Mouse (Mus musculus): Measurements from ENCODE around the gene Dnase1. TPM values are rescaled to one million over a fixed set of nuclear protein-coding genes. Genes with fewer than 3 reads are reported as not detected.
"Not testable (repeated sequence)": the region's sequence is repeated elsewhere in the genome, so short reads cannot be mapped to it uniquely, and the experiment has no call there.

Gene Dnase1
- 1 to 10 TPM; 3.4 to 4.5 TPM for polyA plus RNA-seq (2017; shearing (Covaris generic))

DNA sequence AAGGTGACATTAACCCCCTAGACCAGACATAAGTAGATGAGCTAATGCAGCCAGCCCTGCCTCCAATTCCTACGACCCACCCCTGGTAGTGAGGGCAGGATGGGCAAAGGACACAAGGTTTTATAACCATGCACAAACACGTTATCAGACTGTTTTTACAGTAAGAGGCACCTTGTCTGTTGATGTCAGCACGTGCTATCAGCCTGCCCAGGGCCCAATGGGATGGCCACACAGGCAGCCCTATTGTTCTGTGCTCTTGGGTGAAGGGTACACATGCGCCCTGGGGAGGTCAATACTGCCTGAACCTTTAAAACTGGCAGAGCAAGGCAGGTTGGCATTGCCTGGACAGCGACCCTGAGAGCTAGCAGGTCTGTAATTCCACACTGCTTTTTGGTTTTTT is at the start of gene Dnase1:
Dnase1 (plus strand) TSS at position 136 of the 400 bp plus-strand sequence.
- no peak for ATAC-seq

DNA sequence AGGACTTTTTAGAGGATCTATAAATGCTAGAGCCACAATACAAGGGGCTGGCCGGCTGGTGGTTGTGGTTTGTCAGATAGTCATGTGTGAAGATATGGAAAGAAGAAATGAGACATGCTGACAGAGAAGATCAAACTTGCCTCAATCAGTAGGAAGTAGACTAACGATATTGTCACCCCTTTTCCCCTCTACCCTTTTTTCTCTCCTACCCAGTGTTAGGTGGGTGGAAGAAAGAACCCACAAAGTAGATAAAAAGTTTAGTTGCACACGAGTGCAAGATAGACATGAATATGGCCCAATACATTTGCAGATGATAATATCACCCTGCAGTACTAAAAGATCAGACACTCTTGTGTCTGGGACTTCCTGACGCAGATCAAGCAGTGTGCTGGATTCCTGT is 48.3 kb upstream of the Dnase1 start:
- peak; percentile 46 for ATAC-seq

DNA sequence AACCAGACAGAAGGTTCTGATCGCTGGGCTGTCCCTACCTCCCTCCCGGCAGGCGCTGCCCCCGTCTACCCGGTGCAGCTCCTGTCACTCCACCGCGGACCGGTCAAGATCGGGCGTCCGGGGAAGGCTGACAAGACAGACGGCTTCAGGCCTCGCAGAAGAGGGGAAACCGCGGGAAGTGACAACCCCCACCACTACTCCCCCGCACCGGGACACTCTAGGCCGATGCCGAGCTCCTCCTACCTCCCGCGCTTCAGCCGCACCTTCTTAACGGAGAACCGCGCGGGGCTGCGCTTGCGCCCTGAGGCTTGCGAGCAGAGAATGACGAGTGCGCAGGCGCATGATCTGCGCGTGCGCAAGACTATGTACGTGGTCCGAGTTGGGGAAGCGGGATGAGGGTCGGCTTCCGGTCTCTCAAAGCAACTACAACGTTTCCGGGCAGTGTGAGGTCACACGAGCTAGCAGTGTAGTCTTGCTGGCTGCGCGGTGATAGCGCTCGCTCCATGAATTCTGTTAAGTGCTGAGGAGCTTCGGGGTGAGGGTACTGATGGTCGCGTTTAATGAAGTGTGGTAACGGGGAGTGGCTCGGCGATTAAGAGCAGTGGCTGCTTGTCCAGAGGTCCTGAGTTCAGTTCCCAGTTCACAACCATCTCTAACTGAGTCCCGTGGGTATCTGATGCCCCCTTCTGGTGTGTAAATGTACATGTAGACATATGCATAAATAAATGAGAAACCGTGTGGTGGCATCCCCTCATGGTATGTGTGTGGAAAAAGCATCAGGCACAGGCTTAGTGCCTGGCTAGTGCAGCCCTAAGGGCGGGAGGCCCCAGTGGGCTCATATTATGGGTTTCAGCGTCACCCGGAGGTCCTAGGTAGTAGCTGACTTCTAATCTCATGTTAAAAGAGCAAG is 33.0 kb upstream of the Dnase1 start, which contains the start of gene Slx4:
Slx4 (minus strand) TSS at position 282 of the 910 bp plus-strand sequence.
- ATAC-seq: peak; percentile 89

DNA sequence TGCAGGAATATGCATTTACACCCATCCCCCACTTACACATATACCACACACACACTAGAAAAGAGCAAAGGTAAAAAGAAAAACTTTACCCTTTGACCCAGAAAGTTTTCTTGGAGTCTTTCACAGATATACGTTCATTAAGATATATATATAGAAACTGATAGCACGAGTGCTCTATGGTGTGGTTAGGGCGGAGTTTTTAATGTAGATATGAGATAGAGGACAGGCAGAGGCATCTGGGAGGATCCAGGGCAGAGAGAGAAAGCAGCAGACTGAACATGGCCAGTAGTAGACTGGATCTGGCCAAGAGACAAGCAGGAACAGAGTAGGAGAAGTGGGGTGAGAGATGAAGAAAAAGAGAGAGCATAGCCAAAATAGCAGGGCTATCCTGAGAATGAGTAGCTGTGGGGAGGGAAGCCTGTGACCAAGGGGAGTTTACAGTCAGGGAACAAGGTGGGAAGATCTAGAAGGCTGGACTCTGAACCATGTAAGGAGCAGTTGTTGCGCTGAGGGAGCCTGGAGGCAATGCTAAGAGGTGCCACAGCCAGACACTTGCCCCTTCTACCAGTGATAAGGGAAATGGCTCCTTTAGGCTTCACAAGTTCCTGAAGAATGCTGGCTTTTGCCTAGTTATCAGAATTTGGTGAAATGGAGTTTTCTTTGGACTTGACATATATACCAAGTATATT is 23.7 kb upstream of the Dnase1 start:
- no peak for ATAC-seq

DNA sequence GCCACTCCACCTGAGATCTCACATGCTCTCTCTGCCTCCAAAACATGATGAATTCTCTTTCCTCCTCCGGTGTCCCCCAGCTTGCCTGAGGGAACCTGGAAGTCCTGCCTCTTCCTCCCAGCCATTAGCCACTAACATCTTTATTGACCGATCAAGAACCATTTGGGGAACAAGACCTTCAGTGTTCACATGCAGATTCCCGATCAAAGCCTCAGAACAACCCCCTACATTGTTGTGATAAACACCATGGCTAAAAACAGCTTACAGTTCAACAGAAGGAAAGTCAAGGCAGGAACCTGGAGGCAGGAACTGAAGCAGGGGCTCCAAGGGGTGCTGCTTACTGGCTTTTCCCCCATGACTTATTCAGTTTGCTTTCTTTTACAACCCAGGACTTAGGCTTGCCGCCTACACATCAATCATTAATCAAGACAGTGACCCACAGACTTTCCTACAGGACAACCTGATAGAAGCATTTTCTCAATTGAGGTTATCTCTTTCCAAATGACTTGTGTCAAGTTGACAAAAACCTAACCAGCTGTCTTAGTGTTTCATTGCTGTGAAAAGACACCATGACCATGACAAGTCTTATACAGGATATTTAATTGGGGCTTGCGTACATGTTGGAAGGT is 22.6 kb upstream of the Dnase1 start:
- no peak for ATAC-seq

DNA sequence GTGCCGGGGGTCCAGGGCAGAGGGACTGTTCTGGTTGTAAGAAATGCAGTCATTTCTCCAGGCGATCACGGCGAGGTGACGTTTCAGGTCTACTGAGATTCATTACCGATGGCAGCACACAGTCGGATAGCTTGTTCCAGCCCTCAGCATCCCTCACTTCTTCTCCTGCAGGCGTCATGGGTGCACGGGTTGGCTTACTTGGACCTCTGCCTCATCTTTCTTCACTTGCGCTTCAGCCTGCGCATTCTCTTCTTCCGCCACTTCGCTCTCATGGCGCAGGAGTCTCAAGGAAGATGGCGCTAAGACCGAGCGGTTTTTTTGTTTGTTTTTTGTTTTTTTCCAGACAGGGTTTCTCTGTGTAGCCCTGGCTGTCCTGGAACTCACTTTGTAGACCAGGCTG is 20.0 kb upstream of the Dnase1 start:
- ATAC-seq: not testable (repeated sequence)

DNA sequence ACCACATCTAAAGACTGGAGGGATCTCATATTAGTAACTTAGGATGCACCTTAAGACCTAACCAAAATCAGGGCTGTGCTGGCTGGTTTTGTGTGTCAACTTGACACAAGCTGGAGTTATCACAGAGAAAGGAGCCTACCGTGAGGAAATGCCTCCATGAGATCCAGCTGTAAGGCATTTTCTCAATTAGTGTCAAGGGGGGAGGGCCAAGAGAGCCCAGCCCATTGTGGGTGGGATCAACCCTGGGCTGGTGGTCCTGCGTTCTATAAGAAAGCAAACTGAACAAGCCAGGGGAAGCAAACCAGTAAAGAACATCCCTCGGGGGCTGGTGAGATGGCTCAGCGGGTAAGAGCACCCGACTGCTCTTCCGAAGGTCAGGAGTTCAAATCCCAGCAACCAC is 19.3 kb upstream of the Dnase1 start:
- not testable (repeated sequence) for ATAC-seq

DNA sequence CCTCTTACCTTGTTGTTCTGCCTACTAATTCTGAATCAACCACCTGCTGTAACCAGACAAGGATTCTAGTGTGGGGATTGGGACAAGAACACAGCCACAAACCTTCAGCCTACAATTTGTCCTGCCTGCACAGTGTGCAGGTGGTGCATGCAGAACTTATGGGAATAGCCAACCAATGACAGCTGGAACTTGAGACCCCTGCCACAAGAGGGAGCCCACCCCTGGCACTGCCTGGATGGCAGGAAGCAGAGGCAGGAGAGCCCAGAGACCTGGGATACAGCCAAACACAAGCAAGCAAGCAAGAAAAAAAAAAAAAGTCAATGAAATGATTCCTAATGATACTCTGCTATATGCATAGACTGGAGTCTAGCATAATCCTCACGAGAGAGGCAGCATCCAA is 15.5 kb upstream of the Dnase1 start:
- no peak for ATAC-seq

DNA sequence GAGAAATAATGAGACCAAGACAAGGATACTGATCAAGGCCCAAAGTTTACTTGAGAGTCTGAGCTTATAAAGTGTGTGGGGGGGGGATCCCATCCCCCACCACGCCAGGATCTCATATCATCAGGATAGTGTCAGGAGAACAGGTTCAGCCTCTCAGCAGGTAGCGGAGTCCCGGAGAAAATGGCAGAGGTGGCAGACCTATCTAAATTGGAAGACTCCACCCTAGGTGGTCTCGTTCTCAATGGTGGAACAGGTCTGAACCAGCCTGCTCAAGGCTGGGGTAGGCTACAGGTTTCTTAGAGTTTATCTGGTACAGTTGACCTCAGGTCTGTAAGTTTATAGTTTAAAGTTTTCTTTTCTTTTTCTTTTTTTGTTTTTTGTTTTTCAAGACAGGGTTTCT is 14.0 kb upstream of the Dnase1 start:
- ATAC-seq: no peak

DNA sequence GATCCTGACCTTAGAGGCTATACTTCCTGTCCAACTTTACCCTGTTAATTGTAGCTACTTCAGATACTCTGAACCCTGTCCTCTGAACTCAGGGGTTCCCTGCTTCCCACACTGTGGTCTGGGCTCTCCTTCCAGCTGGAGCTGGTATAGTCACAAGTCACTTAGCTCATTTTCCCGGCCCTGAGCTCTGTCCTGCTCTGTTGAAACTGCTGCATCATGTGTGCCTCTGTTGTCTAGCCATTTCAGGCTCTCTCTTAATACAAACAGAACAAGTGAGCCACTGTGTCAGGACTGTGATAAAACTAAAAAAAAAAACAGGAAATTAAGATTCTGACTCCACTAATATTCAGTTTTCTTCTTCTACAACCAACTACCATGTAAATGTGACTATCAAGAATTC is 10.1 kb upstream of the Dnase1 start:
- no peak for ATAC-seq

DNA sequence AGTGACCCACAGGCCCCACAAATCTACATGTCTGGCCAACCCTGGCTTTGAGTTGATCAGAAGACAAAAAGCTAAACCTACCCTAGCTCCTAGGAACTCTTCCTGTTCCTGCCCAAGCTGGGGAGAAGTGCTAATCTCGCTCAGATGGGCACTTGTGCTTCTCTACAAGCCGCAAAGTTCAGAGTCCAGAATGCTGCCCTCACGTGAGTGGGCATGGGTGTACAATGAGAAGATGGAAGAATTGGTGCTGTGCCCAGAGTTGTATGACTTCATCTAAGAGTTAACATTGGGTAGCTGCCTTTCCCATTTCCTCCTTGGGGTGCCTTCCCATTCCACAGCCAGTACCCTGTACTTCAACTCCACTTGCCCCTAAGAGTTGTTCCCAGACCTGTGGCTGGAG is 9.5 kb upstream of the Dnase1 start:
- no peak for ATAC-seq

DNA sequence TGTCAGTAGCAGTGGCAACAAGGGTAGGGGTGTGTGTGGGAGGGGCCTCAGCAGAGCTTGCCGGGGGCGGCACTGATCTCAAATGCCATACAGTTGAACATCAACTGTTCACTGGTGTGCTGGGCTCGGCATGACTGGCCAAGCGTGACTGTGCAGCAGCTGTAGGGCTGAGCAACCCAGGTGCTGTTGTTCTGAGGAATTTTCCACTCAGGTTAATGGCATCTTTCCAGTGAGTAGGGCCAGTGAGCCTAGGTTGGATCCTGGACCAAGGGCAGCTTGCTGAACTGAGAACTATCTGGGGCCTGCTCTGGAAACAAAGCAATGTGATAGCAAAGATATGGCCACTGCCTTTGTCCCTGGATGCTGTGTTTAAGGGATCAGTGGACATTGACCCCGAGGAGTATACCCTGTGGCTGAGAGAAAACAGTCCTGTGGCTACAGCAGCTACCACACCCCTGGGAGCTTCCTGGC is 7.3 kb upstream of the Dnase1 start:
- ATAC-seq: no peak

DNA sequence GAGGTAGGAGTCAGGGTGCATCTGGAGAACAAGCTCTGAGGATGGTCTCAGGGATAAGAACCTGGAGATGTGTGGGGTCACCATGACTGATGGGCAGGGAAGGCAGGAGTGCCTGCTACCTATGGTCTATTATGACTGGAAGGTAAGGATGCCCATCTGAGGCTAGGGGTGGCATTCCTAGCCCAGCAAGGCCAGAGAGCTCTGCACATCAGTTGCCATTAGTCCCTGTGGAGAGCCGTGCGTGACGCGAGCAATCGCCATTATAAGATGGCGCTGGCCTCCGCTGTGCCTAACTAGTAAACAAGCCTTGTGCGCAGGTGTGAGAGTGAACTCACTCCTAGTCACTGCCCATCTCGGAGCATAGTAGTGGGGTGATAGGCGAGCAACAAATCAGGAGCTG is 6.2 kb upstream of the Dnase1 start:
- no peak for ATAC-seq

DNA sequence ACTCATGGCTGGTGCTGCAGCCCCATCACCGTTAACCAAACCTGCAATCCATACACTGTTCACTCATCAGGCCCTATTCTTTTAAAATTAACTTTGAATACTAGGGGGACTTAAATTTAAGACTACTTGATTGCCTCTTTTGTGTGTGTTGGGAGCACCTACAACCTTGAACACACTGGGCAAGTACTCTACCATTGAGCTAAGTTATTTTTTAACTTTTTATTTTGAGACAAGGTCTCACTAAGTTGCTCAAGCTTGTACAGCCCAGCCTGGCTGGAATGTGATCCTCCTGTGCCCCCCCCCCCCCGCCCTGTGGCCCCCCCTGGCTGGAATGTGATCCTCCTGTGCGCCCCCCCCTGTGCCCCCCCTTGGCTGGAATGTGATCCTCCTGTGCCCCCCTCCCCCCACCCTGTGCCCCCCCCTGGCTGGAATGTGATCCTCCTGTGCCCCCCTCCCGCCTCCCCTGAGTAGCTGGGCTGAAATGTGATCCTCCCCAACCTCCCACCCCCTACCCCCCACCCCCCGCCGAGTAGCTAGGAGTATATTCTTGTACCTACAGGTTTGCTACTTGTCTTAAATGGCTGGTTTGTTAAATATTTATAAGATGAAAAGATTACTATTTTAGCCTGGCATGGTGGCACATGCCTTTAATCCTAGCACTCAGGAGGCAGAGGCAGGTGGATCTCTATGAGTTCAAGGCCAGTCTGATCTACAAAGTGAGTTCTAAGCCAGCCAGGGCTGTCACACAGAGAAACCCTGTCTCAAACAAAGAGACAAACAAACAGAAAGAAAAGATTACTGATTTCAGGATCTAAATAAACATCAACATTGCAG is 5.1 kb upstream of the Dnase1 start:
- no peak for ATAC-seq

DNA sequence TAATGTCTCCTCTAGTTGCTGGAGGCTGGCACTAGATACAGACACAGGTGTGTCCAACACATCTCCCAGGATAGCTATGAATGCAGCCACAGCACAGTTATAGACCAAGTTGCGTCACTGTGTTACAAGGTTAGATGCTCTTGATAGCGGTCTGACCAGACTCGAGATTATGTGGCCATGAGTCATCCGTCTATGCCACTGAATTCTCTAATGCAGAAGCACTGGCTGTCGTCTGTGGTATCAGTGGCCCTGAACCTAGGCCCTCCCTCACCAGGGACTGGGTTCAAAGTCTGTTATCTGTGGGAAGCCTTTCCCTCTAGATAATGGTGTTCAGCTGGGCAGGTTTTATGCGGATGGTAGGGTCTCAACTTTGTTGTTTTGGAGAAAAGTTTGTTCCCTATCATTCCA is 4.4 kb upstream of the Dnase1 start:
- ATAC-seq: no peak

DNA sequence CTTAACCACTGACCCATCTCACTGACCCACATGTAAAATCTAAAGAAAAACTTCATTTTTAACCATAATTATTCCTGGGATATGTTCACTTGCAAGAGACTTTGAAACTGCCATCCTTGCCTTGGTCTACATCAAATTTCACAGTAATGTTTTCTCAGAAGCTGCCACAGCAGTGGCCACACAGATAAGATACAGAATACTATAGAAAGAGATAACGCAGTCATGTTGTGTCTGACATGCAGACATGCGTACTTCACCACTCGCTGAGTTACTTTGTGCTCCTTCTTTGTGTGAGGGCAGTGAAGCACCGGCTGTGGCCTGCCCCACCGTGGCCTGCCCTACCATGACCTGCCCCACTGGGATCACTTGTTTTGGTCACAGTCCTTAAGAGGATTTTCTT is 2.8 kb upstream of the Dnase1 start:
- ATAC-seq: no peak

DNA sequence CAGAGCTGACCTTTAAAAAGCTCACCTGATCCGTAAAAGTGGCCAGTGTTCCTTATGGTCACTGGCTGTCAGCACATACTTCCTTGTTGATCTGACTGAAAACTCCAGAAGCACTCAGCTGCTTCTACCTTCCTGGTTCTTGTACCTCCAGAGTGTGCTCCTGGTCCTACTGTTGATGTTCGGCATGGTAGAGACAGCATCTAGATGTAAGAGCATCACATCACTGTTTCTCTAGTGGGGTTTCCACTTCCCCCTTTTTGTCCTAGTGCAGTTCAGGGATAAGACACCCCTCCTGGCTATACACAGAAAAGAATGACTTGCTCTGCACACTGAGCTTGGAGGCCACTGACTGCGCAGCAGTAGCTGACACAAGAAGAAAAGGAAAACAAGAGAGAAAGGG is 2.3 kb upstream of the Dnase1 start:
- ATAC-seq: no peak

DNA sequence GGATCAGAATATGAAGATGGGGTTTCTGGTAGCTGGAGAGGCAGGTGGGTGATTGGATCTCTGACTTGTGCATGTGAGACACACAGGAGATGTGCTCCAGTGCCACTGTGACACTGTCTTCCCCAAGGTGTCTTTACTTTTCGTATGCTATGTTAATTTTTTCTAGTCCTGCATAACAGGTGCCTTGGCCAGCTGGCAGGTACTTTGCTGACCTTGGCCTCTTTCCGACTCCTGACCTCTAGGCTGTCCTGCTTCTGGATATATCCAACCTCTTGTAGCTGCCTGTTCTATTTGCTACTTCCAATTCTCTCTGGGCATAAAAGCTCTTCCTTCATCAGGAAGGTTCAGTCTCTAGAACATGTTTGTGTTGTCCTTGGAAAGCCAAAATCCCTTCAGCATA is 1.2 kb upstream of the Dnase1 start:
- ATAC-seq: no peak

DNA sequence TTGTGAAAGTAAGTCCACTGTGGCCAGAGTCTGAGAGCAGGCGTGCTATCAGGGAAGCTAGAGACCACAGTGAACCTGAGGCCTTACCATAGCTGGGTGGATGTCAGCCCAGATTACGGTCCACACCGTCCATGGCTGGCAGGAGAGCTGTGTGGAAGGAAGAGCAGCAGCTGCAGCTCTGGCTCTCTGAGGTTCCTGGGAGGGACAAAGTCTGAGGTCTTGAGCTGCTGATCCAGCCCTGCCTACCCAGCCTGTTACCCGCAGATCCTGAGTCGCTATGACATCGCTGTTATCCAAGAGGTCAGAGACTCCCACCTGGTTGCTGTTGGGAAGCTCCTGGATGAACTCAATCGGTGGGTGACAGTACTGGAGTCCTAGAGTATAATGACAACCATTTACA is 948 bp downstream of the Dnase1 start:
- ATAC-seq: no peak

DNA sequence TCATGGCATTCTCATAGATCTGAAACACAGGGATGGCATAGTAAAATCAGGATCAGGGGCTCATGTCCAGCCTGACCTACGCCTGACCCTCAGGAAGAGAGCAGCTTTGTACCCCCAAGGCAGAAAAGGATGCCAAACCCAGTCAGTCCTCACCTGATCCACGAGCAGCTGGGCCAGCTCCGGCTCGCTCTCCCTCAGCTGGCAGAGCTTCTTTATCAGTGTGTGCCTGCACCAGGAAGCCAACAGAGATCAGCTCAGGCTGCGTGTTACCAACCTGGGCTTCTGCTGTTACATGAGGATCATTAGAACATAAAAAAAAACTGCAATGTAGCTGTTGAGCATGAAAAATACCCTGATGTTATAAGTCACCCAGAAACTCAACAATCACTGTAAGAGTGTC is 3.5 kb downstream of the Dnase1 start:
- no peak for ATAC-seq

DNA sequence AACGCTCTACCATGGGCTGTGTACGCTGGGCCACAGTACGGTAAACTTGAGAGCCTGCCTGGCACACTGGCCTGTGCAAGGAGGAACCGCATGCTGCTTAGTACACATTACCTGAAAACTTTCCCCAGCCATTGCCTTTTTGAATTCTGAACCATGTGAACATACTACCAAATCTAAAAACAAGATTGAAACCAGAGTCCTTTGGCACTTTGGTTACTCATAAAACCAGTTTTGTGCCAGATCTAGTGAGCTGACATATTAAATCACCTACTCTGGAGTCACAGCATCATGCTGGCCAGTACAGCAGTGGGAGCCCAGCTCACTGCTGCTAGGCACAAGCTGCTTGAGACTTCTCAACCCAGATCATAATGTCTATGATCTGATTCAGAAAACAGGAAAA is 4.9 kb downstream of the Dnase1 start:
- ATAC-seq: no peak

DNA sequence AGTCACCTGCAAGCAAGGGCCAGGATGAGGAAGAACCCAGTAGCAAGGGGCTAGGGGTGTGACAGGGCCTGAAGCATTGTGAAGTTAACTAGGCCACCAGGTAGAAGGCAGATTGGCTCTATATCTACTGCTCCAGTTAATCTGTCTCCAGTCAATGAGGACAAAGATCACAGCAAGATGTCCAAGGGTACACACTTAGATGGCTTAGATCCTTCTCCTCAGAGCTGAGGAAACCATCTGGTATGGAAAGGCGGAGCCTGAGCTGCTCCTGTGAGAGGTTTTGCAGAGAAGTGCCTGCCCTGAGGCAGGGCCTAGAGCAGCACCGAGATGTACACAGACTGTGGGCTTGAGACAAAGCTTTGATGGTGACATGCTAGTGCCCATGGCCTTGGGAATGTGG is 7.4 kb downstream of the Dnase1 start:
- ATAC-seq: no peak

DNA sequence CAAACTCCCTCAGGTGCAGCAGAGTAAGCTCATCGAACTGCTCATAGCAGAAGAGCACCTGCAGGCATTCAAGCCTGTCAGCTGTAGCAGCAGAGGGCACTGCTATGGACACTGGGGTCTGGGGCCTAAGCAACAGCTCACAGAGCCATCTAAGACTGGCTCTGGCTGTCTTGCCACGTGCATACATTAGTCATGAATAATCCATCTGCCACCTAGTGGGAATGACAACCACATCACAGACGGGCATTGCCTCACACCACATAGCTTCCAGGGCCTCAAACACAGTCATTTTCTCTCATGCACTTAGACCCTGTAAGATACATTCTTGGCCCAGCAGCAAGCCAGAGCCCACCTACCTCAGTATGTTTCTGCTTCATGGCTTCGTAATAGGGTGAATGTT is 8.8 kb downstream of the Dnase1 start:
- no peak for ATAC-seq
